Mouse (Mus musculus): ENCODE data around the gene Syvn1. TPM values are rescaled to one million over a fixed set of nuclear protein-coding genes. Genes with fewer than 3 reads are reported as not detected.

Gene Syvn1
- total and polyA plus RNA-seq, 2 experiments from 2014 or later = 29.8 to 34.1 TPM

DNA sequence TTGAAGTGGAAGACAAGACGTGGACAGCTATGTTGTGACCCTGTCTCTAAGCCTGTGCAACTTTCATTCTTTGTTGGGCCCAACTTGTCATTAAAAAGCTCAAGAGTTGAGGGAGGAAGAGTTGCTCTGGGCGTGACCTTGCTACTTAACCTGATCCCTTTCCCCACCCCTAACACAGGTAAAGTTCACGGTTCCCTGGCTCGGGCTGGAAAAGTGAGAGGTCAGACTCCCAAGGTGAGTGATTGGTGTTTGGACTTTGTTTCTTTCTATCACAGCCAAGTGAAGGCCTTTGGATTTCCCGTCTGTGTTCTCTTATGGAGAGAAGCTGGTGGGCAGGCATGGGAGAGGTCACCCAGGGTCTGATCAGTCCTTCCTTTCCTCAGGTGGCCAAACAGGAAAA is 12.6 kb downstream of the Syvn1 start:
- peak overlapping the region; percentile 88 for H3K4me3 ChIP-seq (ENCODE audit: low read length)
- peaks cover 20% of the 10 kb centered on the region for H3K36me3 ChIP-seq (ENCODE audit: insufficient read depth, low read length)
- ATAC-seq (no peak), DNase-seq (ENCODE audit: low spot score) (no peak)
- H3K9ac ChIP-seq (replicated peaks; ENCODE audit: low read length) = peak overlapping the region; percentile 86; the same call in 1 of the 2 replicates
- H3K4me2 ChIP-seq (ENCODE audit: low read depth, low read length) = peak overlapping the region; percentile 86
- no peaks in the 10 kb centered on the region for H3K9me3 ChIP-seq (ENCODE audit: low read length)
- H3K4me1 ChIP-seq (ENCODE audit: insufficient read depth, low read length) = peaks cover 18% of the 10 kb centered on the region
- no peak overlapping the region for H3K27ac ChIP-seq
- TF ChIP-seq CTCF (IDR thresholded peaks at IDR 0.05; ENCODE audit: low read depth) = no peak
- no peaks in the 10 kb centered on the region for H3K27me3 ChIP-seq (ENCODE audit: insufficient read depth, low read length)
- WGBS = 81% methylated on average over 5 of the region's 5 CpGs

DNA sequence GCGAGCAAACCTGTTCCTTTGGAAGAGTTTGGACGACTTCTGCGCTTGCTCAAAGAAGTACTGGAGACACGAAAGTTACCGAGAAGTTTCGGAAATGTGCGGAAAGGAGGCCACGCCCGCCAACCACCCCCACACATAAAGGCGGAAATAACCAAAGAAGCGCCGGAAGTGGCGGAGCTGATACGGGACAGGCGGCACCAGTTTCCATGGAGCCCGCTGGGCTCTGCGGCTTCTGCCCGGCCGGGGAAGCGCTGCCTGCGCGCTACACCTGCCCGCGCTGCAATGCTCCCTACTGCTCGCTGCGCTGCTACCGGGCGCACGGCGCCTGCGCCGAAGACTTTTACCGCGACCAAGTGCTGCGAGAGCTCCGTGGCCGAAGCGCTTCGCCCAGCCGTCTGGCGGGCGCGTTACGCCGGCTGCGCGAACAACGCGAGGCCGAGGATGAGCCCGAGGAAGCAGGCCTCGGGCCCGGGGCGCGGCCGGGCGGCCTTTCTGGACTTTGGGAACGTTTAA is 14.7 kb downstream of the Syvn1 start, which contains the start of gene Znhit2:
Znhit2 (plus strand) TSS at position 172 of the 513 bp plus-strand sequence.
- Histone ChIP-seq H3K27ac (peak within 1 kb of the TSS; percentile 88), H3K4me3 (ENCODE audit: low read length) (peak within 1 kb of the TSS; percentile 57), H3K4me2 (ENCODE audit: low read depth, low read length) (peak within 1 kb of the TSS; percentile 100), H3K4me1 (ENCODE audit: insufficient read depth, low read length) (peaks cover 19% of the 10 kb centered on the region), H3K27me3 (ENCODE audit: insufficient read depth, low read length) (no peaks in the 10 kb centered on the region), H3K9ac (replicated peaks; ENCODE audit: low read length) (peak within 1 kb of the TSS; percentile 99), H3K9me3 (ENCODE audit: low read length) (no peaks in the 10 kb centered on the region), H3K36me3 (ENCODE audit: insufficient read depth, low read length) (peaks cover 4% of the 10 kb centered on the region; the same call in 1 of the 2 replicates)
- WGBS = under 1% methylated on average over 57 of the region's 58 CpGs
- TF ChIP-seq CTCF (IDR thresholded peaks at IDR 0.05; ENCODE audit: low read depth) = no peak; the same call in 1 of the 2 replicates
- ATAC-seq = peak; percentile 80
- DNase-seq (ENCODE audit: low spot score) = peak; percentile 97

DNA sequence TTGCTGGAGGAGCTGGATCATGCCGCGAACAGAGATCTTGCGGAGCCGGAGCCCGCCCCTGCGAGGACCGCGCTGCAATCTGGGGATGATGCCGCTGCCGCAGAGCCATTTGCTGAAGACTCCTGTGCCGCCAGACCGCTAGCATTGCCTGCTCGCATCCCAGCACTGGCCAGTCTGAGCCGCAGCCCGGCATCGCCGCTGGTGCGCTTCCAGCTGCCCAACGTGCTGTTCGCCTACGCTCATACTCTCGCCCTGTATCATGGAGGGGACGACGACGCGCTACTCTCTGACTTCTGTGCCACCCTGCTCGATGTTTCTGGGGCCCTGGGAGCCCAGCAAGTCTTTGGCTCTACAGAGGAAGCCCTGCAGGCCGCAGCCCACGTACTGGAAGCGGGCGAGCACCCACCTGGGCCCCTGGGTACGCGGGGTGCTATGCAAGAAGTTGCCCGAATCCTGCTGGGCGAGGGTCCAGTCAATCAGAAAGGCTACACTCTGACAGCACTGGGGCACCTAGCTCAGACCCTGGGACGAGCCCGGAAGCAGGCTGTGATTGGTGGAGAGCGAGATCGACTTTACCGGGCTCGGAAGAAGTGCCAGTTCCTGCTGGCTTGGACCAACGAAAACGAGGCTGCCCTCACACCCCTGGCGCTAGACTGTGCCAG is 15.4 kb downstream of the Syvn1 start:
- no peak for TF ChIP-seq CTCF (IDR thresholded peaks at IDR 0.05; ENCODE audit: low read depth)
- H3K4me1 ChIP-seq (ENCODE audit: insufficient read depth, low read length) = peaks cover 21% of the 10 kb centered on the region
- no peaks in the 10 kb centered on the region for H3K27me3 ChIP-seq (ENCODE audit: insufficient read depth, low read length)
- H3K27ac ChIP-seq = peak overlapping the region; percentile 88
- peak; percentile 61 for DNase-seq (ENCODE audit: low spot score)
- peak overlapping the region; percentile 57 for H3K4me3 ChIP-seq (ENCODE audit: low read length)
- peak overlapping the region; percentile 99 for H3K9ac ChIP-seq (replicated peaks; ENCODE audit: low read length)
- peaks cover 4% of the 10 kb centered on the region; the same call in 1 of the 2 replicates for H3K36me3 ChIP-seq (ENCODE audit: insufficient read depth, low read length)
- H3K9me3 ChIP-seq (ENCODE audit: low read length) = no peaks in the 10 kb centered on the region
- peak; percentile 6; the same call in 1 of the 2 replicates for ATAC-seq
- peak overlapping the region; percentile 100 for H3K4me2 ChIP-seq (ENCODE audit: low read depth, low read length)
- under 1% methylated on average over 44 of the region's 44 CpGs for WGBS

DNA sequence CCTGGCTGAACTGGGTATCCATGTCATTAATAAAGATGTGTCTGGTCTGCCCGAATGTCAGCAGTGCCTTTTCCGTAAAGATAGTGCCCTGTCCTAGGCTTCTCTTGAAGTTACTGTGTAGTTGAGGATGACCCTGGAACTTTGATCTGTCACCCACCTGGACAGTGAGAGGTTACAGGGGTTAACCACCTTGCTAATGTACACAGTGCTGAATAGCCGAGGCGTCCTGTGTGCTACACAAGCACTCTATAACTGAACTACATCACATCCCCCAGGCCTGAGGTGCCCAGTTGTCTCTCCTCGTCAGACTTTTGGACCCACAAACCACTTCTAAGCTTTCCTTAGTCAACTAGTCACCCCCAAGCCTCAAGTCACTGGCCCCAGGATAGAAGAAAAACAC is 16.0 kb downstream of the Syvn1 start:
- ATAC-seq = no peak
- no peaks in the 10 kb centered on the region for H3K9me3 ChIP-seq (ENCODE audit: low read length)
- peak overlapping the region; percentile 88 for H3K27ac ChIP-seq
- 50% methylated on average over 5 of the region's 5 CpGs for WGBS
- peaks cover 4% of the 10 kb centered on the region; the same call in 1 of the 2 replicates for H3K36me3 ChIP-seq (ENCODE audit: insufficient read depth, low read length)
- peak overlapping the region; percentile 100 for H3K4me2 ChIP-seq (ENCODE audit: low read depth, low read length)
- no peak for TF ChIP-seq CTCF (IDR thresholded peaks at IDR 0.05; ENCODE audit: low read depth)
- DNase-seq (ENCODE audit: low spot score) = no peak
- H3K4me1 ChIP-seq (ENCODE audit: insufficient read depth, low read length) = peaks cover 20% of the 10 kb centered on the region
- H3K9ac ChIP-seq (replicated peaks; ENCODE audit: low read length) = peak overlapping the region; percentile 99
- H3K27me3 ChIP-seq (ENCODE audit: insufficient read depth, low read length) = no peaks in the 10 kb centered on the region
- peak overlapping the region; percentile 57 for H3K4me3 ChIP-seq (ENCODE audit: low read length)

DNA sequence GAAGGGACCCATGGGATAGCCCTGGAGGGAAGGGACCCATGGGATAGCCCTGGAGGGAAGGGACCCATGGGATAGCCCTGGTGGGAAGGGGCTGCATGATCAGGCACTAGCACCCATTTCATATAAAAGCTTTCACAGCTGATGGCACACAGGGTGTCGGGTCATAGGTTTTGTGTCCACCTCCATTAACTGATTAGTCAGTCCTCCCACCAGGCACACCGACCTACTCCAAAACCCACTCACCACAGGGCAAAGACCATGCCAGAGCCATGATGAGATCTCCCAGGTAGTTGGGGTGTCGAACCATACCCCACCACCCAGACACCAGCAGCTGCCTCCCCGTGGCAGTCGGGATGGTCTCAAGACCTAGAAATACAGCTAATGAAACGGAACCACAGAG is 16.7 kb downstream of the Syvn1 start:
- Histone ChIP-seq H3K27me3 (ENCODE audit: insufficient read depth, low read length) (no peaks in the 10 kb centered on the region), H3K27ac (no peak overlapping the region), H3K4me2 (ENCODE audit: low read depth, low read length) (0 out of 2 replicates have a peak overlapping the region, but pooled peaks have one; percentile 100), H3K4me3 (ENCODE audit: low read length) (no peak overlapping the region), H3K9ac (replicated peaks; ENCODE audit: low read length) (0 out of 2 replicates have a peak overlapping the region, but pooled peaks have one; percentile 6), H3K9me3 (ENCODE audit: low read length) (no peaks in the 10 kb centered on the region), H3K36me3 (ENCODE audit: insufficient read depth, low read length) (peaks cover 4% of the 10 kb centered on the region; the same call in 1 of the 2 replicates), H3K4me1 (ENCODE audit: insufficient read depth, low read length) (peaks cover 20% of the 10 kb centered on the region)
- TF ChIP-seq CTCF (IDR thresholded peaks at IDR 0.05; ENCODE audit: low read depth) = no peak
- DNase-seq (ENCODE audit: low spot score) (no peak), ATAC-seq (no peak)
- 86% methylated on average over 6 of the region's 6 CpGs for WGBS

DNA sequence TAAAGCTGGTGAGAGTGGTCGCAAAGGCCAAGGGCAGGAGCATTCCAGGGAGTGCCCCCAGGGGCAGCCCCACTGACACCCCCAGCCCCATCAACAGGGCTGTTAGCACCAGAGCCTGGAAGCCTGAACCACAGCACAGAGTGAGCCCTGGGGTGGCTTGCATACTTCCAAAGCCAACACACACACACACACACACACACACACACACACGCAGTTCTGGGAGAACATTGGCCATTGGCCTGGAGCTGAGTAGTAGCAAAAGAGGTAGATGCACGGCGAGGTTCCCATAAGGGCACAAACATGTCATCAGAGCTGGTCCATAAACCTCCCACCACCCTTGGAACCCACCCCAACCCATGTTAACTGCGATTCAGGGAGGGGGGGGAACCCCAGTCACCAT is 20.2 kb downstream of the Syvn1 start:
- peaks cover 15% of the 10 kb centered on the region for H3K4me1 ChIP-seq (ENCODE audit: insufficient read depth, low read length)
- H3K27ac ChIP-seq = peak overlapping the region; percentile 92
- no peak for TF ChIP-seq CTCF (IDR thresholded peaks at IDR 0.05; ENCODE audit: low read depth)
- ATAC-seq (peak; percentile 8), DNase-seq (ENCODE audit: low spot score) (peak; percentile 22)
- H3K27me3 ChIP-seq (ENCODE audit: insufficient read depth, low read length) = no peaks in the 10 kb centered on the region
- H3K4me2 ChIP-seq (ENCODE audit: low read depth, low read length) = peak overlapping the region; percentile 97
- peaks cover 20% of the 10 kb centered on the region; the same call in 1 of the 2 replicates for H3K36me3 ChIP-seq (ENCODE audit: insufficient read depth, low read length)
- H3K9me3 ChIP-seq (ENCODE audit: low read length) = no peaks in the 10 kb centered on the region
- H3K4me3 ChIP-seq (ENCODE audit: low read length) = peak overlapping the region; percentile 57
- 29% methylated on average over 5 of the region's 5 CpGs for WGBS
- H3K9ac ChIP-seq (replicated peaks; ENCODE audit: low read length) = peak overlapping the region; percentile 76
